Mouse (Mus musculus) liver, embryonic 14.5 days (tissue): ENCODE measurements at regions not wholly inside any gene's neighbourhood (a gene's known extent, or its start where the extent isn't known, plus 50 kb on each side); places are given as distances from the start of the nearest gene placed in this dataset.

Experiments
- CTCF ChIP-seq: IDR thresholded peaks from 2 replicates; pipeline ENCODE4 v1.5.1; 2016; ENCODE audit warnings: antibody characterized with exemption, low read depth, control low read depth
- EP300 ChIP-seq: IDR thresholded peaks from 2 replicates; pipeline ENCODE4 v1.6.1; 2016; ENCODE audit warnings: antibody characterized with exemption, low read depth

GRCm38 (mm10) chr12:99087286-99087685 lies 166.9 kb downstream of the Ttc8 start:
- TF ChIP-seq CTCF (no peak), EP300 (no peak)
